Mouse (Mus musculus) embryonic facial prominence, embryonic 11.5 days (tissue): ENCODE measurements around the gene A230072I06Rik. TPM values are rescaled to one million over a fixed set of nuclear protein-coding genes. Genes with fewer than 3 reads are reported as not detected.

ENCODE experiments used
- ATAC-seq: fragments of 200-750 bp; cut with Nextera tagmentation; replicated peaks from 2 replicates; pipeline ENCODE4 v1.8.0; 2017; ENCODE audit warnings: low read depth; ENCODE audit not compliant: insufficient number of reproducible peaks, low FRiP score, low TSS enrichment
- DNase-seq: peaks from one replicate; pipeline ENCODE4 v3.0.0-alpha.2; 2015; ENCODE audit warnings: low spot score
- H3K27ac ChIP-seq: fragments of 300-500 bp; sonication (generic); replicated peaks from 2 replicates; pipeline ENCODE4 v1.5.1; 2014; ENCODE audit warnings: mild to moderate bottlenecking, low read depth, low read length, control low read depth
- H3K27me3 ChIP-seq: fragments of 300-500 bp; sonication (generic); 2 replicates; pipeline ENCODE4 v1.6.1; 2014; ENCODE audit warnings: mild to moderate bottlenecking, low read length, moderate library complexity, mixed read lengths; ENCODE audit not compliant: control insufficient read depth, insufficient read depth
- H3K36me3 ChIP-seq: fragments of 300-500 bp; sonication (generic); replicated peaks from 2 replicates; pipeline ENCODE4 v1.6.1; 2014; ENCODE audit warnings: low read depth, mild to moderate bottlenecking, low read length, moderate library complexity, mixed read lengths; ENCODE audit not compliant: control insufficient read depth, insufficient read depth
- H3K4me1 ChIP-seq: fragments of 300-500 bp; sonication (generic); 2 replicates; pipeline ENCODE4 v1.6.1; 2014; ENCODE audit warnings: low read length, mixed read lengths; ENCODE audit not compliant: control insufficient read depth, insufficient read depth
- H3K4me2 ChIP-seq: fragments of 300-500 bp; sonication (generic); 2 replicates; pipeline ENCODE4 v1.6.1; 2014; ENCODE audit warnings: low read depth, mild to moderate bottlenecking, control low read depth, low read length, moderate library complexity
- H3K4me3 ChIP-seq: fragments of 300-500 bp; sonication (generic); 2 replicates; pipeline ENCODE4 v1.5.1; 2014; ENCODE audit warnings: low read depth, low read length, control low read depth
- H3K9ac ChIP-seq: fragments of 300-500 bp; sonication (generic); replicated peaks from 2 replicates; pipeline ENCODE4 v1.6.1; 2014; ENCODE audit warnings: mild to moderate bottlenecking, control low read depth, low read length
- H3K9me3 ChIP-seq: fragments of 300-500 bp; sonication (generic); replicated peaks from 2 replicates; pipeline ENCODE4 v1.6.1; 2016; ENCODE audit warnings: mild to moderate bottlenecking, low read length, inconsistent platforms, mixed read lengths; ENCODE audit not compliant: control insufficient read depth
- WGBS: fragments of 180-500 bp; shearing (Covaris S2); extraction: QIAGEN DNeasy Blood & Tissue Kit; methylation state at CpG from one replicate; pipeline ENCODE4 v1.1.7; 2014; 5-methylcytosine and 5-hydroxymethylcytosine counted together
- polyA plus RNA-seq: library from polyadenylated mRNA; unstranded; fragments of >200 nt; fragmentation: Nextera tagmentation; extraction: Ambion mirVana; gene quantifications from 2 replicates; pipeline ENCODE4 v1.2.1, GENCODE M21; 2014

A230072I06Rik gene
- polyA plus RNA-seq, 1 experiment from 2014 or later: not detected

DNA sequence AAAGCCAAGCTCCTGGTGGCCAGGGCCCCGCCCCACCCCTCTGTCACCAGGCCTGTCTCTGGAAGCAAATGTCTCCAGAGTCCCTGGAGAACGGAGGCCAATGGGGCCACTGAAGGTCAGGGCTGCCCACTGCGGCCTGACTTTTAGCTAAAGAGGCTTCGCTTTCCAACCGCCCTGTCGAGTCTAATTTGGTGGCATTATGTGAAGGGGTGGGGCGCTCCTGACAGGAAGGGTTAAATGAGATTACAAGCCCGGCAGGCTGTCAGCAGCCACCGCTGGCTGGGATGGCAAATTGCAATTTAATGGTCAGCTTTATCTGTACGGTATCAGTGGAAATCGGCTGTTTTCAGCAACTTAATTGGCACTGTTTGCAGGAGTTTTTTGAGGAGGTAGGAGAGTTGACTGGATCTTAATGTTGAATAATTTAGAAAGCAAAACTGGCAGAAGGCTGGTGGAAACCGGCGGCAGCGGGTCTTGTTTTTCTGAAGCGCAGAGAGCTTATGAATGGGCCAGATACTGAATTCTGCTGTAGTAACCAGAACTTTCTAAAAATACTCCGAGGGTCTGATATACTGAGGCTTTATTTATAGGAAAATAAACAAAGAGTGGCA lies 46.5 kb downstream of the A230072I06Rik start:
- Histone ChIP-seq H3K9me3 (no peaks in the 10 kb centered on the region), H3K4me1 (peaks cover 5% of the 10 kb centered on the region; the same call in 1 of the 2 replicates), H3K36me3 (no peaks in the 10 kb centered on the region), H3K27me3 (peaks cover 8% of the 10 kb centered on the region), H3K4me2 (no peak overlapping the region), H3K27ac (no peak overlapping the region), H3K4me3 (no peak overlapping the region), H3K9ac (no peak overlapping the region)
- peak; percentile 42 for DNase-seq
- no peak for ATAC-seq
- WGBS: 16% methylated on average over 16 of the region's 16 CpGs

- Histone ChIP-seq H3K4me3 (no peak overlapping the region), H3K9me3 (no peaks in the 10 kb centered on the region), H3K27me3 (peaks cover 7% of the 10 kb centered on the region), H3K4me1 (peaks cover 5% of the 10 kb centered on the region; the same call in 1 of the 2 replicates), H3K36me3 (no peaks in the 10 kb centered on the region), H3K4me2 (no peak overlapping the region), H3K27ac (no peak overlapping the region), H3K9ac (no peak overlapping the region)
- WGBS: 68% methylated on average over 13 of the region's 13 CpGs
- ATAC-seq (0 out of 2 replicates have a peak, but pooled peaks have one; percentile 8), DNase-seq (no peak)
Observed at GRCm38 (mm10) chr8:12327187-12327586, 48.6 kb downstream of the A230072I06Rik start.

GRCm38 (mm10) chr8:12327707-12328471 lies 49.3 kb downstream of the A230072I06Rik start:
- ATAC-seq (peak; percentile 42; the same call in 1 of the 2 replicates), DNase-seq (peak; percentile 24)
- no peak overlapping the region for H3K9ac ChIP-seq
- H3K27ac ChIP-seq: no peak overlapping the region
- peaks cover 5% of the 10 kb centered on the region; the same call in 1 of the 2 replicates for H3K4me1 ChIP-seq
- H3K27me3 ChIP-seq: peaks cover 7% of the 10 kb centered on the region
- H3K4me3 ChIP-seq: no peak overlapping the region
- H3K4me2 ChIP-seq: no peak overlapping the region
- WGBS: 57% methylated on average over 21 of the region's 21 CpGs
- H3K36me3 ChIP-seq: no peaks in the 10 kb centered on the region
- H3K9me3 ChIP-seq: no peaks in the 10 kb centered on the region

GRCm38 (mm10) chr8:12328476-12328875 lies 49.9 kb downstream of the A230072I06Rik start:
- Histone ChIP-seq H3K27me3 (peaks cover 7% of the 10 kb centered on the region), H3K4me1 (peaks cover 5% of the 10 kb centered on the region; the same call in 1 of the 2 replicates), H3K27ac (no peak overlapping the region), H3K4me2 (no peak overlapping the region), H3K9ac (no peak overlapping the region), H3K9me3 (no peaks in the 10 kb centered on the region), H3K4me3 (no peak overlapping the region), H3K36me3 (no peaks in the 10 kb centered on the region)
- WGBS: 71% methylated on average over 9 of the region's 9 CpGs
- ATAC-seq (no peak), DNase-seq (no peak)

GRCm38 (mm10) chr8:12330066-12330465 lies 51.4 kb downstream of the A230072I06Rik start:
- no peak overlapping the region for H3K9ac ChIP-seq
- no peak overlapping the region for H3K27ac ChIP-seq
- no peaks in the 10 kb centered on the region for H3K36me3 ChIP-seq
- H3K4me1 ChIP-seq: no peaks in the 10 kb centered on the region; the same call in 1 of the 2 replicates
- DNase-seq (peak; percentile 49), ATAC-seq (no peak)
- 18% methylated on average over 8 of the region's 8 CpGs for WGBS
- no peak overlapping the region for H3K4me3 ChIP-seq
- H3K9me3 ChIP-seq: no peaks in the 10 kb centered on the region
- H3K27me3 ChIP-seq: peaks cover 4% of the 10 kb centered on the region
- H3K4me2 ChIP-seq: no peak overlapping the region

Other genes starting within 250 kb of the A230072I06Rik start
- 1.5 and 1.8 TPM in 2 replicates for gene Sox1, start 116.5 kb downstream of the A230072I06Rik start, polyA plus RNA-seq